Comparison of ENCODE assay signal across 12 mouse cellular contexts in the genomic region with DNA sequence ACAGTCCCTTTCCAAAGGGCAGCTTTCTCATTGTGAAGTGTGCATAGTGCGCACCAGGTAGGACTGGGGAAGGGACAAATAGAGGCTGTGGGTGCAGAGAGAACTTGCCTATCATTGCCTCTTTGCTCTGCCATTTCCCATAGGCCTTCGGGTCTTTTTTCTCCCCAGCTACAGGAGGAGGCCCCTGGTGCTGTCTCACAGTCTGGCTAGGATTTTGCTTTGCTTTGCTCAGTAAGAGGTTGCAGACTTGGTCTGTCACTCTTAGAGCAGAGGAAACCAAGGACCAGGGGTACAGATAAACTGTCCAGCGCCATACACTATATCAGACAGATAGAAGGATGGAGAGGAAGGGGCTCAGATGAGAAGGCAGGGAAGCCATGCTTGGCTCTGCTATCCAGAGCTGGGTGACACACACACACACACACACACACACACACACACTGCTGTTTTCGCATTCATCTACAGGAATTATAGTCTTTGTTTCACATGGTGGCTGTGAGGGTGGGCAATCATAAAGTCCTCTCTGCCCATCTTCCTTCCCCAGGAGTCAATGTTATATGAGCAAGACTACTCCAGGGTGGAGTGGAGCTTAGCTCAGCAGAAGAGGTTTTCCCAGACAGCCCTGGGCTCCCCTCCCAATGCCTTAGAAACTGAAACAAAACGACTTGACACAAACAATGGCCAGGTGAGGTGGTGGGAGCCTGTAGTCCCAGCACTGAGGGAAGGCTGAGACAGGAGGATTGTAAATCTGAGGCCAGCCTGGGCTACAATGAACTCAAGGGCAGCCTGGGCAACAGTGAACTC. TPM values are rescaled to one million over a fixed set of nuclear protein-coding genes. Genes with fewer than 3 reads are reported as not detected.
DNase-seq lines count a peak whose midpoint lies in the region; ATAC-seq lines count a peak whose summit lies in the region.
"Had no signal": no experiment of that assay in that cellular context is flagged by ENCODE, and none has a peak within 500 bp of the region (broad histone marks: within the 10 kb centered on the region; RNA-seq: fewer than 3 reads in every experiment).

No protein-coding gene starts in this region.

- peaks cover 7% of the 10 kb centered on the region for H3K27me3 ChIP-seq in heart, embryonic 11.5 days (ENCODE audit: control insufficient read depth, insufficient read depth, low read length)
- H3K27me3 ChIP-seq in megakaryocyte, embryonic 14.5 days (replicated peaks): peaks cover 63% of the 10 kb centered on the region
- no peaks in the 10 kb centered on the region for H3K27me3 ChIP-seq in heart, embryonic 16.5 days (ENCODE audit: control insufficient read depth, insufficient read depth, low read length)

- H3K4me1 ChIP-seq in heart, embryonic 11.5 days (ENCODE audit: control insufficient read depth, insufficient read depth, low read length): peaks cover 24% of the 10 kb centered on the region
- H3K4me1 ChIP-seq in megakaryocyte, embryonic 14.5 days: peaks cover 95% of the 10 kb centered on the region
- H3K4me1 ChIP-seq in heart, embryonic 16.5 days (ENCODE audit: control insufficient read depth, insufficient read depth, low read length): peaks cover 25% of the 10 kb centered on the region

- no peaks in the 10 kb centered on the region for H3K9me3 ChIP-seq in heart, embryonic 11.5 days (replicated peaks; ENCODE audit: control insufficient read depth, low read length)
- no peaks in the 10 kb centered on the region for H3K9me3 ChIP-seq in megakaryocyte, embryonic 14.5 days
- H3K9me3 ChIP-seq in heart, embryonic 16.5 days (replicated peaks; ENCODE audit: control insufficient read depth, low read length): no peaks in the 10 kb centered on the region

- peak overlapping the region; percentile 47 for H3K4me3 ChIP-seq in heart, embryonic 11.5 days (ENCODE audit: low read depth, low read length)
- peak overlapping the region; percentile 91 for H3K4me3 ChIP-seq in megakaryocyte, embryonic 14.5 days (replicated peaks)
- H3K4me3 ChIP-seq in heart, embryonic 16.5 days (ENCODE audit: low read length): peak overlapping the region; percentile 58
- H3K4me3 ChIP-seq in macrophage (ENCODE audit: inconsistent target): peak overlapping the region; percentile 40

- H3K27ac ChIP-seq in heart, embryonic 11.5 days (ENCODE audit: low read depth, low read length): peak overlapping the region; percentile 86
- peak overlapping the region; percentile 76 for H3K27ac ChIP-seq in heart, embryonic 16.5 days (ENCODE audit: low read length)
- peak overlapping the region; percentile 77 for H3K27ac ChIP-seq in macrophage

- WGBS in heart, embryonic 11.5 days (ENCODE audit: insufficient replicate concordance): 58% methylated on average over 5 of the region's 5 CpGs
- 55% methylated on average over 5 of the region's 5 CpGs for WGBS in heart, embryonic 16.5 days
- 55% methylated on average over 5 of the region's 5 CpGs for WGBS in macrophage (ENCODE audit: missing documents)

- peak overlapping the region; percentile 66 for H3K9ac ChIP-seq in heart, embryonic 11.5 days (ENCODE audit: low read depth, low read length)
- peak overlapping the region; percentile 71 for H3K9ac ChIP-seq in heart, embryonic 16.5 days (ENCODE audit: low read length)

- ATAC-seq in heart, embryonic 11.5 days (replicated peaks; ENCODE audit: insufficient number of reproducible peaks, low FRiP score, low TSS enrichment): no peak
- no peak for ATAC-seq in megakaryocyte, adult 5-6 weeks (ENCODE audit: poor library complexity, severe bottlenecking)
- no peak for ATAC-seq in heart, embryonic 16.5 days (replicated peaks; ENCODE audit: extremely low read depth, insufficient read depth, low FRiP score)
- no peak for ATAC-seq in cerebellum, adult (ENCODE audit: insufficient number of reproducible peaks, low FRiP score, low TSS enrichment)

- H3K4me2 ChIP-seq in heart, embryonic 11.5 days: peak overlapping the region; percentile 57
- H3K4me2 ChIP-seq in heart, embryonic 16.5 days (ENCODE audit: low read depth, low read length): peak overlapping the region; percentile 46

- no peak for DNase-seq in heart, postnatal 36 days
- DNase-seq in left cerebral cortex, postnatal 25 days (ENCODE audit: low spot score in 2 of 2): no peak
- DNase-seq: adrenal gland, adult 8-10 months; gastrocnemius, postnatal 25 days had no signal

- peaks cover 72% of the 10 kb centered on the region; the same call in 1 of the 2 replicates for H3K79me2 ChIP-seq in macrophage (ENCODE audit: inconsistent target)

- intact Hi-C loops in heart, postnatal 36 days (cut with DNase I): no loop called here
- intact Hi-C loops in left cerebral cortex, postnatal 25 days (cut with DNase I): no loop called here

- peaks cover 3% of the 10 kb centered on the region; the same call in 1 of the 2 replicates for H3K36me3 ChIP-seq in heart, embryonic 11.5 days (ENCODE audit: control insufficient read depth, insufficient read depth, low read length)
- H3K36me3 ChIP-seq in megakaryocyte, embryonic 14.5 days (replicated peaks; ENCODE audit: low read length): peaks cover 13% of the 10 kb centered on the region
- no peaks in the 10 kb centered on the region for H3K36me3 ChIP-seq in heart, embryonic 16.5 days (ENCODE audit: control insufficient read depth, insufficient read depth)
- peaks cover 22% of the 10 kb centered on the region for H3K36me3 ChIP-seq in macrophage (ENCODE audit: inconsistent target)

RNA-seq across cellular contexts. Expression of a gene that starts 1.4 kb away (rescaled TPM):
- 11.5 and 21.1 TPM in 2 replicates for polyA plus RNA-seq in heart, embryonic 11.5 days (2014; fragmentation: Nextera tagmentation; extraction: Ambion mirVana)
- 10 to 100 TPM in 1 of 2 experiments, 1 to 10 TPM in 1; 9.3 to 13.7 TPM for total RNA-seq in heart, postnatal 36 days (2021)
- 67.9 and 94.9 TPM in 2 replicates for polyA plus RNA-seq in megakaryocyte, embryonic 14.5 days (2012; ENCODE audit: insufficient read depth, low replicate concordance)
- 14.7 and 19.8 TPM in 2 replicates for total RNA-seq in megakaryocyte, adult 5-6 weeks (2015)
- 13.7 and 20.0 TPM in 2 replicates for total RNA-seq in megakaryocyte, adult 5-6 weeks (2017)
- 19.6 and 28.0 TPM in 2 replicates for polyA plus RNA-seq in heart, embryonic 16.5 days (2015; fragmentation: Nextera tagmentation; extraction: Ambion mirVana)
- total RNA-seq in macrophage (2018; cell fraction: chromatin; rRNA removed): 100 to 1,000 TPM in 2 of 26 experiments, 10 to 100 TPM in 22, 1 to 10 TPM in 2; 5.7 to 110 (median 41.7) TPM
- total RNA-seq in macrophage (2018; cell fraction: cytosol; rRNA removed): 10 to 100 TPM; 10.2 to 71.2 (median 34.2) TPM
- total RNA-seq in macrophage (2018; cell fraction: nucleus; rRNA removed): 10 to 100 TPM; 10.8 to 88.2 (median 46.4) TPM
- polyA plus RNA-seq in macrophage (2018): 22.4 to 35.6 TPM (median 30.2 TPM) in 3 replicates
- total RNA-seq in left cerebral cortex, postnatal 25 days (2021): 1 to 10 TPM; 6.4 to 6.5 TPM

RNA-seq across cellular contexts. Expression of a gene that starts 3.9 kb away (rescaled TPM):
- polyA plus RNA-seq in heart, embryonic 11.5 days (2014; fragmentation: Nextera tagmentation; extraction: Ambion mirVana): 43.1 and 44.6 TPM in 2 replicates
- total RNA-seq in heart, postnatal 36 days (2021): 10 to 100 TPM; 15.3 to 23.5 TPM
- 10.2 and 30.7 TPM in 2 replicates for polyA plus RNA-seq in megakaryocyte, embryonic 14.5 days (2012; ENCODE audit: insufficient read depth, low replicate concordance)
- 92.0 and 95.7 TPM in 2 replicates for total RNA-seq in megakaryocyte, adult 5-6 weeks (2015)
- 64.0 and 66.6 TPM in 2 replicates for total RNA-seq in megakaryocyte, adult 5-6 weeks (2017)
- polyA plus RNA-seq in heart, embryonic 16.5 days (2015; fragmentation: Nextera tagmentation; extraction: Ambion mirVana): 30.3 and 34.7 TPM in 2 replicates
- total RNA-seq in macrophage (2018; cell fraction: chromatin; rRNA removed): 10 to 100 TPM in 20 of 26 experiments, 1 to 10 TPM in 6; 3.8 to 78.4 (median 31.9) TPM
- total RNA-seq in macrophage (2018; cell fraction: cytosol; rRNA removed): 100 to 1,000 TPM; 135 to 329 (median 231) TPM
- total RNA-seq in macrophage (2018; cell fraction: nucleus; rRNA removed): 100 to 1,000 TPM in 8 of 26 experiments, 10 to 100 TPM in 18; 11.9 to 175 (median 78.7) TPM
- polyA plus RNA-seq in macrophage (2018): 226 to 415 TPM (median 244 TPM) in 3 replicates
- total RNA-seq in left cerebral cortex, postnatal 25 days (2021): 1 to 10 TPM; 2.6 to 3.2 TPM

RNA-seq across cellular contexts. Expression of a gene that starts 16.6 kb away (rescaled TPM):
- polyA plus RNA-seq in heart, embryonic 11.5 days (2014; fragmentation: Nextera tagmentation; extraction: Ambion mirVana): 1.1 TPM in 1 of 2 replicates, not detected in the other
- total RNA-seq in heart, postnatal 36 days (2021): 100 to 1,000 TPM; 174 to 180 TPM
- polyA plus RNA-seq in megakaryocyte, embryonic 14.5 days (2012; ENCODE audit: insufficient read depth, low replicate concordance): 11.0 and 11.8 TPM in 2 replicates
- total RNA-seq in megakaryocyte, adult 5-6 weeks (2015): 12.6 and 17.3 TPM in 2 replicates
- 2.3 TPM in 1 of 2 replicates, not detected in the other for total RNA-seq in megakaryocyte, adult 5-6 weeks (2017)
- polyA plus RNA-seq in heart, embryonic 16.5 days (2015; fragmentation: Nextera tagmentation; extraction: Ambion mirVana): 3.2 and 3.3 TPM in 2 replicates
- 1 to 10 TPM in 6 of 26 experiments, under 1 TPM in 3, not detected in 17; 0.41 to 4.3 (median 1.5) TPM for total RNA-seq in macrophage (2018; cell fraction: chromatin; rRNA removed)
- 10 to 100 TPM in 8 of 26 experiments, 1 to 10 TPM in 18; 1.5 to 25.0 (median 5.8) TPM for total RNA-seq in macrophage (2018; cell fraction: cytosol; rRNA removed)
- 1 to 10 TPM in 22 of 26 experiments, under 1 TPM in 3, not detected in 1; 0.29 to 7.2 (median 1.8) TPM for total RNA-seq in macrophage (2018; cell fraction: nucleus; rRNA removed)
- polyA plus RNA-seq in macrophage (2018): 6.3 to 10.9 TPM (median 7.8 TPM) in 3 replicates
- total RNA-seq in left cerebral cortex, postnatal 25 days (2021): 10 to 100 TPM; 69.9 to 71.8 TPM
- polyA plus RNA-seq: CD4-positive, CD25-positive, alpha-beta regulatory T cell, adult 4 months; embryonic facial prominence, embryonic 11.5 days had no signal

Comparison
In these comparisons a context has a peak if more than half of its experiments do, and no peak if none do; other contexts are left out.
1. H3K4me3 ChIP-seq: peak in every context shown above with its lines; median percentile 91 in megakaryocyte, embryonic 14.5 days; 58 in heart, embryonic 16.5 days; 47 in heart, embryonic 11.5 days; 40 in macrophage.